Mouse (Mus musculus) heart, postnatal 25 days (tissue): ENCODE measurements around the gene 1700067P10Rik. TPM values are rescaled to one million over a fixed set of nuclear protein-coding genes. Genes with fewer than 3 reads are reported as not detected.

ENCODE experiments used
- DNase-seq: peaks from one replicate; pipeline ENCODE4 v3.0.0; 2022; ENCODE audit warnings: low spot score
- intact Hi-C: fragments of 180-260 bp; cut with DNase I; formaldehyde crosslinking; loops from one replicate; pipeline ENCODE4 v1.15.1; 2025
- total RNA-seq, 2 experiments: library from RNA; stranded (reverse); gene quantifications; 2 replicates each; pipeline ENCODE4 v1.2.3; 2021

The 1700067P10Rik gene
- total RNA-seq, 2 experiments from 2014 or later: not detected

- intact Hi-C loops: loop anchor here (5.0 to 10.0 kb wide), 3 partner anchors 38 to 190 kb away; partner anchors contain the start of gene Foxp4
- no peak for DNase-seq
Measured at GRCm38 (mm10) chr17:48094820-48095680, 5.9 kb downstream of the 1700067P10Rik start.

GRCm38 (mm10) chr17:48095718-48096121, 6.6 kb downstream of the 1700067P10Rik start:
- no peak for DNase-seq
- intact Hi-C loops: loop anchor here (5.0 to 10.0 kb wide), 2 partner anchors 173 to 191 kb away; partner anchors contain the start of gene Foxp4

GRCm38 (mm10) chr17:48096321-48096720, 7.2 kb downstream of the 1700067P10Rik start:
- no peak for DNase-seq
- intact Hi-C loops: loop anchor here (5.0 to 10.0 kb wide), 2 partner anchors 174 to 192 kb away; partner anchors contain the start of gene Foxp4

GRCm38 (mm10) chr17:48097011-48097742, 8.1 kb downstream of the 1700067P10Rik start:
- no peak for DNase-seq

GRCm38 (mm10) chr17:48097743-48098527, 8.8 kb downstream of the 1700067P10Rik start:
- intact Hi-C loops: loop anchor here (5.0 to 10.0 kb wide), 2 partner anchors 176 to 193 kb away; partner anchors contain the start of gene Foxp4
- DNase-seq: no peak

More at GRCm38 (mm10) chr17:48097011-48097742, 8.1 kb downstream of the 1700067P10Rik start:
- intact Hi-C loops: loop anchor here (5.0 to 10.0 kb wide), 2 partner anchors 175 to 192 kb away; partner anchors contain the start of gene Foxp4

GRCm38 (mm10) chr17:48098528-48098890, 9.4 kb downstream of the 1700067P10Rik start:
- intact Hi-C loops: loop anchor here (5.0 to 10.0 kb wide), 2 partner anchors 176 to 194 kb away; partner anchors contain the start of gene Foxp4
- no peak for DNase-seq

- DNase-seq: no peak
- intact Hi-C loops: loop anchor here (5.0 to 10.0 kb wide), 2 partner anchors 177 to 195 kb away; partner anchors contain the start of gene Foxp4
Measured at GRCm38 (mm10) chr17:48099312-48099711, 10.2 kb downstream of the 1700067P10Rik start.

- intact Hi-C loops: loop anchor here (2.0 to 10.0 kb wide), 3 partner anchors 228 to 308 kb away; no protein-coding TSS in a partner anchor
- peak; percentile 56 for DNase-seq
Measured at GRCm38 (mm10) chr17:48100441-48101417, 11.6 kb downstream of the 1700067P10Rik start.

- no peak for DNase-seq
- intact Hi-C loops: loop anchor here (10.0 kb wide), 1 partner anchor 227 kb away; no protein-coding TSS in a partner anchor
Measured at GRCm38 (mm10) chr17:48107333-48107732, 18.2 kb downstream of the 1700067P10Rik start.

GRCm38 (mm10) chr17:48107862-48108261, 18.7 kb downstream of the 1700067P10Rik start:
- intact Hi-C loops: loop anchor here (10.0 kb wide), 1 partner anchor 227 kb away; no protein-coding TSS in a partner anchor
- DNase-seq: no peak

GRCm38 (mm10) chr17:48108520-48108919, 19.4 kb downstream of the 1700067P10Rik start:
- DNase-seq: no peak
- intact Hi-C loops: loop anchor here (10.0 kb wide), 1 partner anchor 226 kb away; no protein-coding TSS in a partner anchor

GRCm38 (mm10) chr17:48110547-48111287, 21.6 kb downstream of the 1700067P10Rik start:
- DNase-seq: no peak
- intact Hi-C loops: no loop called here

GRCm38 (mm10) chr17:48118570-48118969, 29.5 kb downstream of the 1700067P10Rik start:
- no peak for DNase-seq
- intact Hi-C loops: no loop called here

- no peak for DNase-seq
- intact Hi-C loops: no loop called here
Measured at GRCm38 (mm10) chr17:48119656-48120055, 30.5 kb downstream of the 1700067P10Rik start.

GRCm38 (mm10) chr17:48120456-48120855, 31.3 kb downstream of the 1700067P10Rik start:
- intact Hi-C loops: no loop called here

GRCm38 (mm10) chr17:48132810-48133209, 43.7 kb downstream of the 1700067P10Rik start:
- intact Hi-C loops: no loop called here
- no peak for DNase-seq

More at GRCm38 (mm10) chr17:48120456-48120855, 31.3 kb downstream of the 1700067P10Rik start:
- DNase-seq: no peak
